Comparison of ENCODE assay signal across 8 mouse cellular contexts in the genomic region with DNA sequence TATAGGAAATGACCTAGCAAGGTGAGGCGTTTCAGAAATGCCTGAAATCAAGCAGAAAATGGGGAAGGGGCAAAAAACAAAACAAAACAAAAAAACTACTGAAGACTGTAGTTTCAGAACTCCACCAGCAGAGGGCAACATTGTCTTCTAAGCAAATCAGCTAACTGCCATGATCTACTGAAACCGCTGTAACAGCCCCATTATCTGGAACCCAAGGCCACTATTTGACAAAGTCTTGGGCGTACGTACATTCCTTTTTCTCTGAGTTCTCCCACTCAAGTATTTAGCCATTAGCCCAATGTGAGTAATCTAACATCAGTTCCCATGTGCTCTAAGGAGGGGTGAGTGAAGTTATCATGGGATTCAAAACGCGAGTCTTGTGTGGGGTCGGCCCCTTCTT. TPM values are rescaled to one million over a fixed set of nuclear protein-coding genes. Genes with fewer than 3 reads are reported as not detected.
DNase-seq lines count a peak whose midpoint lies in the region; ATAC-seq lines count a peak whose summit lies in the region.

No protein-coding gene starts in this region.

- intact Hi-C loops in left cerebral cortex, postnatal 25 days (cut with DNase I), result loop anchor here (2.0 to 5.0 kb wide), 4 partner anchors 33 to 246 kb away; a partner anchor contains a TSS
- intact Hi-C loops in left cerebral cortex, postnatal 36 days (cut with DNase I), result loop anchor here (5.0 to 10.0 kb wide), 4 partner anchors 36 to 246 kb away; a partner anchor contains a TSS

- peak; percentile 23 for DNase-seq in adrenal gland, postnatal 10 days
- no peak for DNase-seq in adrenal gland, postnatal 4 days (ENCODE audit: low spot score in 2 of 2)
- peak; percentile 38 to 47 for DNase-seq in left cerebral cortex, postnatal 25 days (ENCODE audit: low spot score in 2 of 2)
- DNase-seq in left cerebral cortex, postnatal 36 days (ENCODE audit: low spot score in 2 of 2), result no peak
- peak; percentile 30 for DNase-seq in c-Kit-positive CD71-positive TER-119-negative erythroid progenitor cells, embryonic 14.5 days (ENCODE audit: low read depth)
- DNase-seq in right cerebral cortex, postnatal 25 days, result no peak

- peak; percentile 27 to 61; a peak in 2 of 4 replicates for ATAC-seq in hematopoietic stem cell, adult 5-6 weeks (replicated peaks in 1 of 2; ENCODE audit: insufficient read depth in 1 of 2, low FRiP score in 2 of 2, low TSS enrichment in 1 of 2, low read depth in 1 of 2, poor library complexity in 2 of 2, severe bottlenecking in 2 of 2)
- ATAC-seq in megakaryocyte progenitor cell, adult 5-6 weeks (replicated peaks; ENCODE audit: poor library complexity), result peak; percentile 84

RNA-seq across cellular contexts. Expression of a gene that starts 11.4 kb away (rescaled TPM):
- total RNA-seq in adrenal gland, postnatal 10 days (2021), result not detected
- total RNA-seq in adrenal gland, postnatal 4 days (2021), result not detected
- total RNA-seq in left cerebral cortex, postnatal 25 days (2021), result not detected
- not detected for total RNA-seq in left cerebral cortex, postnatal 36 days (2021)
- 0.15 and 0.56 TPM in 2 replicates for total RNA-seq in hematopoietic stem cell, adult 5-6 weeks (2017)
- total RNA-seq in megakaryocyte progenitor cell, adult 5-6 weeks (2015), result not detected in 2 replicates
- not detected in 2 replicates for total RNA-seq in megakaryocyte progenitor cell, adult 5-6 weeks (2017)

RNA-seq across cellular contexts. Expression of a gene that starts 30.0 kb away (rescaled TPM):
- 100 to 1,000 TPM; 186 TPM for total RNA-seq in adrenal gland, postnatal 10 days (2021)
- total RNA-seq in adrenal gland, postnatal 4 days (2021), result 100 to 1,000 TPM; 198 to 205 TPM
- 100 to 1,000 TPM; 266 to 287 TPM for total RNA-seq in left cerebral cortex, postnatal 25 days (2021)
- total RNA-seq in left cerebral cortex, postnatal 36 days (2021), result 100 to 1,000 TPM; 259 to 262 TPM
- total RNA-seq in hematopoietic stem cell, adult 5-6 weeks (2017), result 345 and 397 TPM in 2 replicates
- total RNA-seq in megakaryocyte progenitor cell, adult 5-6 weeks (2015), result 802 and 912 TPM in 2 replicates
- 414 and 435 TPM in 2 replicates for total RNA-seq in megakaryocyte progenitor cell, adult 5-6 weeks (2017)

RNA-seq across cellular contexts. Expression of a gene that starts 52.1 kb away (rescaled TPM):
- total RNA-seq in adrenal gland, postnatal 10 days (2021), result 1 to 10 TPM in 1 of 2 experiments, under 1 TPM in 1; 0.48 to 1.6 TPM
- total RNA-seq in adrenal gland, postnatal 4 days (2021), result under 1 TPM; 0.45 to 0.68 TPM
- not detected for total RNA-seq in left cerebral cortex, postnatal 25 days (2021)
- total RNA-seq in left cerebral cortex, postnatal 36 days (2021), result under 1 TPM in 1 of 2 experiments, not detected in 1; 0.10 TPM
- total RNA-seq in hematopoietic stem cell, adult 5-6 weeks (2017), result 9.0 and 19.4 TPM in 2 replicates
- 5.3 and 9.3 TPM in 2 replicates for total RNA-seq in megakaryocyte progenitor cell, adult 5-6 weeks (2015)
- 9.5 and 10.7 TPM in 2 replicates for total RNA-seq in megakaryocyte progenitor cell, adult 5-6 weeks (2017)

Comparison
In these comparisons a context has a peak if more than half of its experiments do, and no peak if none do; other contexts are left out.
1. DNase-seq: peak in adrenal gland, postnatal 10 days (single experiment), left cerebral cortex, postnatal 25 days (2 of 2) and c-Kit-positive CD71-positive TER-119-negative erythroid progenitor cells, embryonic 14.5 days (single experiment); none in adrenal gland, postnatal 4 days (0 of 2), left cerebral cortex, postnatal 36 days (0 of 2) and right cerebral cortex, postnatal 25 days (single experiment).